Mouse (Mus musculus) lung, postnatal 4 days (tissue): ENCODE results near the gene C1qb.

ENCODE experiments used
- DNase-seq, 2 experiments: peaks; one replicate each; pipeline ENCODE4 v3.0.0; 2021

Gene C1qb

DNA sequence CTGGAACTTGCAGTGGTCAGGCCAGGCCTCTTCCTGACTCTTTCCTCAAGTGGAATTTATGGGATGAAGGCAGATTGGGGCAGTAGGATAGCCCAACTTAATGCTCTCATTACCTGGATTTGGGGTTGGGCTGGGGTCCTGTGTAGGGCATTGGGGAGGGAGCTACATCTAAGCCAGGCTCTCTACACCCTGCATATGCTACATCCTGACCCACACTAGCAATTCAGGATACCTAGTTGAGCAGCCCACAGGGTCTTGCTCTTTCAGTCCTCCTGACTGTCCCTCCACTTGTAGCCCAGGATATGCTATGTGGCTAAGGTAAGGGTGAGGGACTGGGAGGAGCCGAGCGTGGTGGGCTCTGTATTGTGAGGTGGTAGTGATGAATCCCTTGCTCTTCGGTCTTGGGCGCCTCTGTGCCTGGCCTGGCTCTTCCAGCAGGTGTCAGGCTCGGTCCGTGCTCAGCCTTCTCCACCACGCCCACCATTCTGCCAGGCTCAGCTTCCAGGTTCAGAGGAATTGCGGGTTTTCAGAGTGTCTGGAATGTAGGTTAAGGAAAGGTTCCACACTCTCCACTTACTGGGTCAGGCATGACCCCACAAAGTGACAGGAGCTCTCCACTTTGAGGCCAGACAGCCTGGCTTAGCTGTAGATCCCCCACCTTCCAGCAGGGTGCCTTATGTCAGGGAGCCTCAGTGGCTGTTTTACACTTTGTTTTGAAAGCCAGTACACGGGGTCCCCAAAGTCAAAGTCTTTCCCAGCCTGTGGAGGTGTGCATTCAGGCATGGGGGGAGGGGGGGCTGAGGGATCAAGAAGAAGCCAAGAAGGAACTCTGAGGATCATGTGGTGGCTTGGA is 7.9 kb upstream of the C1qb start:
- DNase-seq, result no peak

DNA sequence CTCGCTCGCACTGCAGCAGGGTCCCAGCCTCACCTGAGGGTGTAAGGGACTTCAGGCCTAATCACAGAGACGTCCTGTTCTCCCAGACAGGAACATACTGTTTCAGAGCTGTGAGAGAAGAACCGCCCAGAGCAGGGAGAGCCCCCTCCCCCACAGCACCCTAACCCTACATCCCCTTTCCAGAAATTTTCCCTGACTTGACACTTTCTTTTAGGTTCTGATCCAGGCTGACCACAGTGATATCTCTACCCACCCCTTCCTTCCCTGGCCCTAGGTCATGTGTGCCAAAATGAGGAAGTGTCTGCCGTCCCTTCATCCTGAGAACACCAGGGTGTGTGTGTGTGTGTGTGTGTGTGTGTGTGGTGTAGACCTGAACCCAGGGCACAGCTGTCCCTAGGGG is 6.8 kb upstream of the C1qb start, which contains the start of gene C1qc:
C1qc (minus strand) TSS at position 255 of the 400 bp plus-strand sequence.
- DNase-seq, result no peak

DNA sequence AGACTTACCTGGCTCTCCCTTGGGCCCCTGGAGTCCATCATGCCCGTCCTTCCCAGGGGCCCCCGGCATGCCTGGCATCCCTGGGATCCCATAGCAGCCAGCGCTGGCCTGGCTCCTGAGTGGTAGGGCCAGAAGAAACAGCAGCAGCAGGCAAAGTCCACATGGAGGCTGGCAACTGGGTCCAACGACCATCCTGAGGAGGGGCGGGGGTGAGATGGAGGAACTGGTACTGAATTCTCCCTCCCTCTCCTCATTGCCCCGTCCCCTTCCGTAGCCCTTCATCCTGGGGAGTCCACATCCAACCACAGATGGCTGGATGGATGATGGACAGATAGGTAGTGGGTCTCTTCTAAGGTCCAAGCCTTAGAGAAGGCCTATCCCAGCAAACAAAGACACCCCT is 6.4 kb upstream of the C1qb start:
- DNase-seq, result no peak

DNA sequence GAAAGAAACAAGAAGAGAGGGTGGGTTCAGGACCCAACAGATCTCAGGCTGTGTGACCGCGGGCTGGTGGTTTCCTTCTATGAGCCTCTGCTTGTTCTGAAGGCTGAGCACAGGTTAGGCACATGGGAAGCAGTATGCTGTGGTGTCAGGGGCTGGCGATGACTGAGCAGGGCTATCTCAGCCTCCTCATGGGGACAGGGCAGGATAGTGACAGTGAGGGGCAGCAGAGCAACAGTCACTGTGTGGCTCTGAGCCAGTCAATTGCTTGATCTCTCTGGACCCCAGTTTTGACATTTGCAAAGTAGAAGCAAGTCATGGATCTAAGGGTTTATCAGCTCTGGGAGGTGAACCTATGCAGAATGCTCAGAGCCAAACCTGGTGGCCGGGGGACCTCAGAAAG is 5.1 kb upstream of the C1qb start:
- DNase-seq, result no peak

DNA sequence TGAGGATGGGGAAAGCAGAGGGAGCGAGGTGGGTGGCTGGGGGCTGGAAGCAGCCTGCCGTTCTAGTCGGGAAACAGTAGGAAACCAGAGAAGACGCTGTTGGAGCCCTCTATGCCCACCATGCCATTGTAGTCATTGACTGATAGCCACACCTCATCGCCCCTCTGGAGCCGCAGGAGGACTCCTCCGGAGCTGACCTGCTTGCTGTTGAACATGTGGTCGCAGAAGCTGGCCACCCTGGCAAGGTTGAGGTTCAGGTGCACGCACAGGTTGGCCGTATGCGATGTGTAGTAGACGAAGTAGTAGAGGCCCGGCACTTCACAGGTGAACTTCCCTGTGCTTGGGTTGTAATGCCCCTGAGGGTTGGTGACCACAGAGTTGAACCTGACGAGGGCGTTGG is 4.0 kb upstream of the C1qb start:
- DNase-seq, result no peak

GRCm38 (mm10) chr4:136887714-136888113 is 1.7 kb upstream of the C1qb start:
- DNase-seq, result no peak

DNA sequence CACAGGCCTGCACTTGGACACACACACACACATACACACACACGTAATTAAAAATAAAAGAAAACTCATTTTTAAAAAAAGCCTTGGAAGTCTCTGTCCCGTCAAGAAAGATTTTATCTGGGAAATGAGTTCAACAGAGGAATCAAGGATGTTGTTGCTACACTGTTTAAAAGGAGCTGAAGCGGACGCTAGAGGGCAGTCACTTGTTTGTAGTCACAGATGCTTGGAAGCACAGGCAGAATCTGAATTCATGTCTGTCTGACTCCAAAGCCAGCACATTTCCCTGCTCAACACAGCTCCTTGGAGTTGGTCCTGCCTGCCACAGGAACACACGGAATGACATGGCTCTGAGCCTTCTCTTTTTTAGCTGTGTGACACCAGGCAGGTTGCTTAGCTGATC is 7.4 kb downstream of the C1qb start:
- no peak for DNase-seq

DNA sequence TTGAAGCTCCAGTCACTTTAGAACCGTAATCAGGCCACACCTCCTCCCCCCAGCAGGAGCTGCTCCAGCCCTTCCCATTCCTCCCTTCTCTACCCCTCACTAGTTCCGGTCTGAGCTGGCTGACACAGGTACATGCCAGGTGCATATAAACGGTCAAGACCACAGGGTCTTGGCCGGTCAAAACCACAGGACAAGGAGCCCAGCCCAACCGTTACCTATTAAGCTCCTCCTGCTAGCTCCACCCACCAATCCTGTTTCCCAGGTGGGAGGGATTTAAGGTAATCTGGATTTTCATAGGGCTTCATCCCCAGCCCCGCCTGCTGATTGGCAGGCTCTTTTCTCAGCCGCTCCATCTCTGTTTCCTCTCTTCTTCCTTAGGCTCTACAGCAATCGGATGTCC is 7.8 kb downstream of the C1qb start:
- DNase-seq, result no peak

GRCm38 (mm10) chr4:136876971-136877370 is 9.0 kb downstream of the C1qb start:
- peak in 1 of 2 experiments; percentile 37 for DNase-seq

DNA sequence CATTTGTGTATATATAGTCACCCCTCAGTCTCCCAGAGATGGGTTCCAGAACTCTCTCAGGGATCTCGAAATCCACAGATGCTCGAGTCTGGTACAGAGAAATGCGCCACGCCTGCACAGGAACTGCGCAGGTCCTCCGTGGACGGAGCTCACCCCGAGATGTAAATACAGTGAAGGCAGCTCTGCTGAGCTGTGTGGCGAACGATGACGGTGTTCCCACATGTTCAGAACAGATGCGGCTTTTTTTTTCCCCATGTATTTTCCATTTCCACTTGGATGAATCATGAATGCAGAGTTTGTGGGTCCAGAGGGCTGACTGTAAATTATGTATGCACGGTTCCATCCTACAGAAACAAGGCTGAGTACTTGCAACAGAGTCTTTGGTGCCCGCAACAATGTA is 11.0 kb downstream of the C1qb start:
- no peak for DNase-seq

DNA sequence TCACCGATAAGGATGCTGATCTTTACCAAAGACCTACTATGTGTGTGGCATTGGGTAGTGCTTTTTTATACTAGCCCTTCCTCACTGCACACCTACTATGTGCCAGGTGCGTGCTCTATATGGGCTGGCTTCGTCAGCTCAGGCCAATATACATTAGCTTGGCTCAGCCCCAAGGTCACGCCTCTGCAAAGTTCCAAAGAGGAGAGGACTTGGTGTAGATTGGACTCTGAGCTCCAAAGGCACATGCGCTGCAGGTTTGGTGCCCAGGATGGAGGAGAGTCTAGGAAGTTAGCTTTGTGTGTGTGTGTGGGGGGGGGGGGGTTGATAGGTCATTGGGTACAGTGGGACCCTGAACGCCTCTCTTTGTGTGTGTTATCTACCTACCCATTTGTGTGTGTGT is 17.6 kb downstream of the C1qb start:
- no peak for DNase-seq

- DNase-seq, result peak in 1 of 2 experiments; percentile 46
These were observed 18.2 kb downstream of the C1qb start for GRCm38 (mm10) chr4:136867690-136868345.

DNA sequence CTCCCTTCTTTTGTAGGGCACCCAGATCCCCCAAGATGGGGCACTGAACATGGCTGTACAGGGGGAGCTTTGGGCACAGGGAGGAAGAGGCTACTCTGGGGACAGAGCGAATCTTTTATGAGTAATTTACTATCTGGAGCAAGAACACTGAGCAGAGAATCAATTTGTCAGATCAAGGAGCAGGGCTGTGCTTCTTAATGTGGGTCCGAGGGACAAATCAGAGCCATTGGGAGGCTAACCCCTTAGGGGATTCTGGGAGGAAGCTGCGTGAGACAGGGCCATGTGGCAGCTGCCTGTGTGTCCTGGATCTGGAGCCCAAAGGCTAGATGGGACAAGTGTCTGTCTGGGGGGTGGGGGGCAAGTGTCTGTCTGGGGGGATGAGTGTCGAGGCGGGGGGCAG is 20.5 kb downstream of the C1qb start:
- DNase-seq, result no peak

- no peak for DNase-seq
These were observed 21.1 kb downstream of the C1qb start for GRCm38 (mm10) chr4:136864751-136865470.

GRCm38 (mm10) chr4:136863517-136863916 is 22.5 kb downstream of the C1qb start:
- no peak for DNase-seq

GRCm38 (mm10) chr4:136862411-136862810 is 23.6 kb downstream of the C1qb start:
- DNase-seq, result no peak

- no peak for DNase-seq
These were observed 24.2 kb downstream of the C1qb start for GRCm38 (mm10) chr4:136861806-136862205.

- DNase-seq, result no peak
These were observed 26.0 kb downstream of the C1qb start for GRCm38 (mm10) chr4:136860022-136860421.

GRCm38 (mm10) chr4:136855081-136855480 is 30.9 kb downstream of the C1qb start:
- no peak for DNase-seq

- no peak for DNase-seq
These were observed 33.0 kb downstream of the C1qb start for GRCm38 (mm10) chr4:136852989-136853388.

DNA sequence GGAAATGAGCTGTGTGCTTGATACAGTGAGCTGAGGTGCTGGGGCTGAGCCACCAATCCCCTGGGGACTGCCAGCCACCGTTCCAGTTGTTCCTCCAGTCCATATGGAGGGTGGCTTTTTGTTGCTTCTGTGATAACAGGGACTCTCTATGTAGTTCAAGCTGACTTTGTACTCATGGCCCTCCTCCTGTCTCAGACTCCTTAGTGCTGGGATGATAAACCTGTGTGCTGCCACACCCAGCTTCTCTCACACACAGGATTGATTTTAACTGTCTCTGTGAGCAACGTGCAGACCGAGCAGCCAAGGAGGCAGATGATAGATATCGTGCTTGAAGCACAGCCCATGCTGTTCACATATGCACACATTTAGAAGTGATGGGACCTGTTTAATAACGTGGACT is 33.9 kb downstream of the C1qb start:
- no peak for DNase-seq

GRCm38 (mm10) chr4:136848565-136848964 is 37.4 kb downstream of the C1qb start:
- DNase-seq, result no peak

GRCm38 (mm10) chr4:136847166-136847565 is 38.8 kb downstream of the C1qb start:
- DNase-seq, result no peak

DNA sequence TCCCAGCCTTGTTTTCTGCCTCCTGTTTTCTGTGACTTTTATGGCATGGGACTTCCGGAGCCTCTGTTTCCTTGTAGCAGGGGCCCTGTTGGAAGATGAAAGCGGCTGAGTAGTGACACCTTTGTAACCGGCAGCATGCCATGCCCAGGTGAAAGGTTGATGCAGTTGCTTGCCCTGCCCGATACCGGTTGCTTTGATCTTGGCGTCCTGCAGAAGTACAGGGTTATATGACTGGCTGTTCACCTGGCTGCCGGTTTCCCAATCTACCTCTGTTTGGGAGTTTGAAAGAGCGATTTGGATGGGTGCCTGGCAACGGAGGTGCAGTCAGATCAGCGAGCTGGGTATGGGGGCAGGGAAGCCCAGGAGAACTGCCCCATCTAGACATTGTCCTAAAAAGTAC is 43.2 kb downstream of the C1qb start:
- DNase-seq, result no peak
